Comparison of ENCODE assay signal across 24 mouse cellular contexts in genomic region chr3:145143856-145144255, GRCm38 (mm10). TPM values are rescaled to one million over a fixed set of nuclear protein-coding genes. Genes with fewer than 3 reads are reported as not detected.
A peak's percentile ranks its signal among the peaks of the same experiment; 100 is the strongest.
DNase-seq lines count a peak whose midpoint lies in the region; ATAC-seq and TF ChIP-seq lines count a peak whose summit lies in the region.
"Had no signal": no experiment of that assay in that cellular context is flagged by ENCODE, and none has a peak within 500 bp of the region (broad histone marks: within the 10 kb centered on the region; RNA-seq: fewer than 3 reads in every experiment).

No protein-coding gene starts in this region.

- no peak for TF ChIP-seq CTCF in midbrain, postnatal 0 days (IDR thresholded peaks at IDR 0.05)

- H3K9ac ChIP-seq in forebrain, embryonic 12.5 days = no peak overlapping the region
- H3K9ac ChIP-seq in forebrain, embryonic 13.5 days = no peak overlapping the region
- no peak overlapping the region for H3K9ac ChIP-seq in midbrain, postnatal 0 days (replicated peaks; ENCODE audit: low read length, poor library complexity, severe bottlenecking)
- no peak overlapping the region for H3K9ac ChIP-seq in midbrain, embryonic 14.5 days (replicated peaks; ENCODE audit: low read length)

- H3K4me1 ChIP-seq in forebrain, embryonic 12.5 days = no peaks in the 10 kb centered on the region
- no peaks in the 10 kb centered on the region for H3K4me1 ChIP-seq in forebrain, embryonic 13.5 days
- no peaks in the 10 kb centered on the region for H3K4me1 ChIP-seq in midbrain, postnatal 0 days (ENCODE audit: insufficient read depth, low read length)
- H3K4me1 ChIP-seq in midbrain, embryonic 14.5 days (ENCODE audit: control insufficient read depth, insufficient read depth, low read length) = no peaks in the 10 kb centered on the region

- no peaks in the 10 kb centered on the region for H3K27me3 ChIP-seq in forebrain, embryonic 12.5 days
- H3K27me3 ChIP-seq in forebrain, embryonic 13.5 days = no peaks in the 10 kb centered on the region
- H3K27me3 ChIP-seq in midbrain, postnatal 0 days (ENCODE audit: insufficient read depth, low read length) = no peaks in the 10 kb centered on the region
- H3K27me3 ChIP-seq in midbrain, embryonic 14.5 days (ENCODE audit: control insufficient read depth, insufficient read depth, low read length) = no peaks in the 10 kb centered on the region
- H3K27me3 ChIP-seq: CH12.LX, Patski had no signal

- no peak overlapping the region for H3K4me2 ChIP-seq in forebrain, embryonic 12.5 days
- no peak overlapping the region for H3K4me2 ChIP-seq in forebrain, embryonic 13.5 days
- H3K4me2 ChIP-seq in midbrain, postnatal 0 days (ENCODE audit: low read depth, low read length, poor library complexity, severe bottlenecking) = no peak overlapping the region
- no peak overlapping the region for H3K4me2 ChIP-seq in midbrain, embryonic 14.5 days (ENCODE audit: low read length)

- H3K36me3 ChIP-seq in forebrain, embryonic 12.5 days (replicated peaks) = peaks cover 17% of the 10 kb centered on the region
- peaks cover 30% of the 10 kb centered on the region; the same call in 1 of the 2 replicates for H3K36me3 ChIP-seq in forebrain, embryonic 13.5 days (ENCODE audit: poor library complexity, severe bottlenecking)
- H3K36me3 ChIP-seq in midbrain, postnatal 0 days (ENCODE audit: insufficient read depth, low read length) = no peaks in the 10 kb centered on the region
- peaks cover 13% of the 10 kb centered on the region for H3K36me3 ChIP-seq in midbrain, embryonic 14.5 days (ENCODE audit: control insufficient read depth, insufficient read depth, low read length)

- WGBS in forebrain, embryonic 12.5 days = 87% methylated on average over 10 of the region's 10 CpGs
- 89% methylated on average over 10 of the region's 10 CpGs for WGBS in forebrain, embryonic 13.5 days
- WGBS in midbrain, postnatal 0 days = 87% methylated on average over 10 of the region's 10 CpGs
- WGBS in midbrain, embryonic 14.5 days = 90% methylated on average over 10 of the region's 10 CpGs

- H3K9me3 ChIP-seq in forebrain, embryonic 12.5 days = no peaks in the 10 kb centered on the region
- no peaks in the 10 kb centered on the region for H3K9me3 ChIP-seq in forebrain, embryonic 13.5 days (replicated peaks)
- no peaks in the 10 kb centered on the region for H3K9me3 ChIP-seq in midbrain, postnatal 0 days (ENCODE audit: low read length)
- H3K9me3 ChIP-seq in midbrain, embryonic 14.5 days (ENCODE audit: control insufficient read depth, low read length) = no peaks in the 10 kb centered on the region
- H3K9me3 ChIP-seq: G1E had no signal

- no peak overlapping the region for H3K27ac ChIP-seq in forebrain, embryonic 12.5 days
- no peak overlapping the region for H3K27ac ChIP-seq in forebrain, embryonic 13.5 days
- H3K27ac ChIP-seq in midbrain, postnatal 0 days (ENCODE audit: low read depth, low read length) = no peak overlapping the region
- H3K27ac ChIP-seq in midbrain, embryonic 14.5 days (replicated peaks; ENCODE audit: low read depth, low read length) = no peak overlapping the region

- peak; percentile 4 for DNase-seq in midbrain, postnatal 0 days (ENCODE audit: low spot score)
- DNase-seq in midbrain, embryonic 14.5 days = no peak
- DNase-seq in retina, embryonic 14.5 days (ENCODE audit: low spot score) = peak; percentile 58
- peak; percentile 55 for DNase-seq in retina, postnatal 1 day
- no peak for DNase-seq in testis, postnatal 14 days (ENCODE audit: low spot score)
- no peak for DNase-seq in thymus, postnatal 10 days (ENCODE audit: low spot score in 2 of 2)
- DNase-seq: adrenal gland, adult 2 months; adrenal gland, adult 8-10 months; adrenal gland, postnatal 10 days; adrenal gland, postnatal 14 days; adrenal gland, postnatal 25 days; adrenal gland, postnatal 36 days; B cell, adult 2 months; cerebellum, adult 11 months; cerebellum, adult 11-12 months had no signal

- H3K4me3 ChIP-seq in forebrain, embryonic 12.5 days (replicated peaks) = no peak overlapping the region
- no peak overlapping the region for H3K4me3 ChIP-seq in forebrain, embryonic 13.5 days
- H3K4me3 ChIP-seq in midbrain, postnatal 0 days (ENCODE audit: low read depth, low read length) = no peak overlapping the region
- no peak overlapping the region for H3K4me3 ChIP-seq in midbrain, embryonic 14.5 days (replicated peaks; ENCODE audit: low read depth, low read length)

- ATAC-seq in forebrain, embryonic 12.5 days (ENCODE audit: low FRiP score) = 0 out of 2 replicates have a peak, but pooled peaks have one; percentile 9
- ATAC-seq in forebrain, embryonic 13.5 days = no peak
- no peak for ATAC-seq in midbrain, postnatal 0 days (ENCODE audit: low FRiP score)
- no peak for ATAC-seq in midbrain, embryonic 14.5 days (ENCODE audit: low FRiP score, low TSS enrichment)
- ATAC-seq: activated CD4-positive, CD25-positive, alpha-beta regulatory T cell, adult 4 months; CD4-positive, CD25-positive, alpha-beta regulatory T cell, adult 4 months; Patski had no signal

RNA-seq across cellular contexts. Expression of gene Odf2l, which starts 25.5 kb away (rescaled TPM):
- 31.3 and 31.7 TPM in 2 replicates for polyA plus RNA-seq in forebrain, embryonic 12.5 days (2016; fragmentation: Nextera tagmentation; extraction: Ambion mirVana)
- polyA plus RNA-seq in forebrain, embryonic 13.5 days (2015; fragmentation: Nextera tagmentation; extraction: Ambion mirVana) = 21.9 and 25.4 TPM in 2 replicates
- 10.6 TPM in 2 replicates for total RNA-seq in midbrain, postnatal 0 days (2014; rRNA removed)
- 8.1 and 9.4 TPM in 2 replicates for polyA plus RNA-seq in midbrain, postnatal 0 days (2015; fragmentation: Nextera tagmentation; extraction: Ambion mirVana)
- polyA plus RNA-seq in midbrain, embryonic 14.5 days (2014; fragmentation: Nextera tagmentation; extraction: Ambion mirVana) = 13.3 and 14.2 TPM in 2 replicates

RNA-seq across cellular contexts. Expression of gene Clca2, which starts 44.6 kb away (rescaled TPM):
- polyA plus RNA-seq in forebrain, embryonic 12.5 days (2016; fragmentation: Nextera tagmentation; extraction: Ambion mirVana) = 0.15 and 0.19 TPM in 2 replicates
- polyA plus RNA-seq in forebrain, embryonic 13.5 days (2015; fragmentation: Nextera tagmentation; extraction: Ambion mirVana) = 0.09 TPM in 1 of 2 replicates, not detected in the other
- 0.05 TPM in 1 of 2 replicates, not detected in the other for total RNA-seq in midbrain, postnatal 0 days (2014; rRNA removed)
- polyA plus RNA-seq in midbrain, postnatal 0 days (2015; fragmentation: Nextera tagmentation; extraction: Ambion mirVana) = 0.04 and 0.05 TPM in 2 replicates
- polyA plus RNA-seq in midbrain, embryonic 14.5 days (2014; fragmentation: Nextera tagmentation; extraction: Ambion mirVana) = not detected in 2 replicates
- total RNA-seq: adrenal gland, adult 2 months; adrenal gland, postnatal 25 days; ES-E14; MEL had no signal
- polyA plus RNA-seq: activated CD4-positive, CD25-positive, alpha-beta regulatory T cell, adult 4 months; CD4-positive, CD25-positive, alpha-beta regulatory T cell, adult 4 months; G1E had no signal

Comparison
In these comparisons a context has a peak if more than half of its experiments do, and no peak if none do; other contexts are left out.
1. DNase-seq: peak in midbrain, postnatal 0 days (single experiment), retina, embryonic 14.5 days (single experiment) and retina, postnatal 1 day (single experiment); none in midbrain, embryonic 14.5 days (single experiment), testis, postnatal 14 days (single experiment) and thymus, postnatal 10 days (0 of 2).